Mouse (Mus musculus) right cerebral cortex, adult 2 months (tissue): ENCODE measurements around the gene Txnl4b.

Source experiments
- DNase-seq, 2 experiments: peaks; one replicate each; pipeline ENCODE4 v3.0.0; 2021 to 2022; ENCODE audit warnings: low spot score in 2 of 2

Gene Txnl4b

DNA sequence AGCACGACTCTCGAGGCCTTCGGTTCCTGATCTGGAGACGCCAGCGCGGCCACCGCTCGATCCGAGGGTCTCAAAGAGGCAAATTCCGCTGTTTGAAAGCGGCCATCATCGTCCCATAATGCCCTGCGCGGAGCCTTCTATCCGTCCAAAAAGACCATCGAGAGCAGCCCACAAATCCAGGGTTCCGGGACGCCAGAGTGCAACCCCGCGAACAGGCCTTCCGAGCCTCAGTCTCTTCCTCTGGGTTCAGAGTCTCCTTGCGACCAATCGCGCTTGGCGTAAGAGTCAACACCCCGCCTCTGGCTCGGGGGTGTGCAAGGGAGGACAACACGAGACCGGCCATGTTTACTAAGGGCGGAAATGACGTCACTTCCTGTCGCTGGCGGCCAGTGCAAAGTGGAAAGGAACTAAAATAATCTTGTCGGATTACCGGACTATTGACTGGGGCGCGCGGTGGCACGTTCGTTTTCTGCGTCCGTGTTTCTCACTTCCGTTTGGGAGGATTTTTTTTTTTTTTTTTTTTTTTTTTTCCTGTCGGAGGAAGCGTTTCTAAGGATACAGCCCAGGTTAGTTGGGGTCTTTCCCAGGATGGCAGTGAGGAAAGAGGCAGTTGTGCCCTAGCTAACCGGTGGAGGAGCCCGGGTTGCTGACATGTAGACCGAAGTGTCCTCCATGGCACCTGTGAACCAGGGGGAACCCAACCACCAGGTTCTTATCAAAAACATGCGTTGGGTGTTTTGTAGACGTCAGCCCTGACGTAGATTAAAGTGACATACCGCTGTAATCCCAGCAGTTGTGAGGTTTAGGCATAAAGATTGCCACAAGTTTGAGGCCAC lies at the start of gene Txnl4b, which contains the start of gene Dhx38:
Gene Txnl4b (plus strand): TSS at position 395 of the 836 bp plus-strand sequence.
Gene Dhx38 (minus strand): TSS at position 364 of the 836 bp plus-strand sequence.
- DNase-seq, result peak; percentile 100

DNA sequence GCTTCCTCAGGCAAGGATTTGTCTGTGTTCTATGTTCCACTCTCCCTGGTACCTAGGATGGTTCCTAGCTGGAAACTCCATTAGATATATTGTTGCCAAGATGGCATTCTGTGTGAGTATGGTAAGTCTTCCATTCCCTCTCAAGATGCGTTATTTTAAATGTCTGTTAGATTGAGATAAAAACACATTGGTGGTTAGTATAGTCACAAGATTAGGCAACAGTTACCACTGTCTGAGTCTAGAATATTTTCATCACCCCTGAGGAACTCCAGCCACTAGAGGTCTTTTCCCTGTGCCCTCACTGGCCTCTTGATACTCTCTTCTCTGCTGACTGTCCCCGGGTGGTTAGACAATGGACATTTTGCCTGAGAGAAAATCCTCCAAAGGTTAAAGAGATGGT lies 41.7 kb upstream of the Txnl4b start:
- no peak for DNase-seq

DNA sequence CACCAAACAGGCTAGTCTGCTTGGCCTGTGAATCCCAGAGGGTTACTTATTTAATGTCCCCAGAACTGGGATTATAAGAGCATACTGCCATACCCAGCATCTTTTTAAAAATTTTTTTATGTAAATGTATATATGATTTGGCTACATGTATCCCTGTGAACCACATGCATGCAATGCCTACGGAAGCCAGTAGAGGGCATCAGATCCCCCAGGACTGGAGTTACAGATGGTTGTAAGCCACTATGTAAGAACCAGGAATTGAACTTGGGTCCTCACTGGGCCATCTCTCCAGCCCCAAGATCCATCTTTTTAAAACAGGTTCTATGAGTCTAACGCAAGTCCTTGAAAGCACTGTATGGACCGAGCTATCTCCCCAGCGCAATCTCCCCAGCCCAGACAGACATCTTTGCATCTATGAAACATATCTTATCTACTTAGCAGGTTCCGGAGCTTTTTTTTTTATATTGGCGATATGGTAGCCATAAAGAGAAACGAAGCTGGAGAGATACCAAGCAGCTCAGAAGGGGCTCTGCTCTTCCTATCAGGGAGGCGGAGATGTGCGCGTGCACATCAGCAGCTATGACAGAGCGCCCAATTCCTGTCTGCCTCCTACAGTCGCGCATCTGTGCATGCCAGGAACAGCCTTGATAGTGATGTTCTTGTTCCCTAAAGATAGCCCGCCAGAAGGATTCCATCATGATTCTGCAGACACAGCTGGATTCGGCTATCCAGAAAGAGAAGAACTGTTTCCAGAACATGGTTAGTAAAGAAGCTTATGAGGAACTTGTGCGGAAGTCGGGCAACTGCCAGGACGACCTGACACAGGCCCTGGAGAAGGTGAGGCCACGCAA lies 30.3 kb upstream of the Txnl4b start:
- DNase-seq, result peak; percentile 43 to 47

DNA sequence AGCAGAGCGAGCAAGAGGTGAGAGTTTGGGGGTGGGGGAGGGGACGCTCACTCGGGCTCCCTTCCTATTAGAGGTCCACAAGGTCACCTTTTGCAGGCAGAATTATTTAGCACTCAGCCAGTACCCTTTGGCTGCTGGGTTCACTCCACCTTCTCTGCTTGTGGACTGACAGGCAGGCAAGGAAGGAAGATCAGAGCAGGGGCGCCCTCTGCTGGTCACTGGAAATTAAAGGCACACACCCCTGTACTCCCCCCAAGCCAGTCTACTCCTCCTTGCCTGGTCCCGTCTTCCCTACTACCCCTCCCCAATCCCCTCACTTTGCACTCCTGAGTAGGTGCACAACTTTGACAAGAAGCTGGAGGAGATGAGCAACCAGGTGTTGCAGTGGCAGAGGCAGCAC lies 29.0 kb upstream of the Txnl4b start:
- DNase-seq, result peak; percentile 88 to 90

DNA sequence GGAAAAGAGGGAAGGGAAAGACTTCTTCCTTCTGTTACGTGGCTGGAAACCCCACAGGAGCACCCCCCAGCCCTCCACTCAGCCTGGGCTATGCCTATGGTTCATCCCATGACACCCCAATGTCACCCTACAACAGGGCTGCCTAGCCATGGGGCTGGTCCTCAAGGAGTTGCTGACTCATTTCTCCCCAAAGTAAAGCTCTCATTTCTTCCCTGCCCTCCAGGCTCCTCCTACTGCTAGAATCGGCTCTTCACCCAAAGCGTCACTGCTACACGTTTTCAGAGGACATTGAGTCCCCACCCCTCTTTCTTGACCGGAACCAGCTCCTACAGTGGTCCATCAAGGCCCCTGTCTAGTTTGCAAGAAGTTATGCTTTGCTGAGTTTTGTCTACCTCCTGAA lies 23.5 kb upstream of the Txnl4b start:
- no peak for DNase-seq

DNA sequence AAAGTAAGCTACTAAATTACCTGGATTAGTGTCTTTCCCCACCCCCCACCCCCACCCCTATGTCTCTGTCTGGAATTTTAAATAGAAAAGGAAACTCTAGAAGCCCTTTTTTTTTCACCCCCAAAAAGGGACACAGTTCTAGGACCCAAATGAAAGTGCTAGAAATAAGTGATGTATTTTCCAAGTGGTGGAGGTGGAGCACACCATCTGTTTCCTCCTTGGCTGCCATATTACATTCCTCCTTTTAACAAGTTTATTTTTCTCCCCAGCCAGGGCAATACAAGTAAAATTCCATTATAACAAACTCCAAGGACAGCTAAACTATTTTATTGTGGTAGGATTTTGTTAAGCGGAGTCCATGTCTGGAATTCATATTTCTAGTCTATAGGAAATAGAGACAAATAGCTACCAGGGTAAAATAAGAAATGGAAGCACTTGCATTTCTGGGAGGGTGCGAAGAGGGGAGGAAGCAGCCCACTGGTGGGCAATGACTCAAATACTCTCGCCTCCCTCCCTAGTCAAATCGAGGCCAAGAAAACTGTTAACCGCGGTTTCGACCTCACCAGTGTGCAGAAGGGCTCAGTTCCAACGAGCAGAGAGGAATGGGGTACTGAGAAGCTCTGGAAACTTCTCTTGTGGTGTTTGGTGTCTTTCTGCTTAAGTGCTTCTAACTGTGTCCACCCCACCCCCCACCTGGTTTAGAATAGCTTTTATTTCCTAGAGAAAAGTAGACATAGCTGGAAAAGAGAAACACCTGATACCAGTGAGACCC lies 22.8 kb upstream of the Txnl4b start:
- DNase-seq, result peak in 1 of 2 experiments; percentile 35

DNA sequence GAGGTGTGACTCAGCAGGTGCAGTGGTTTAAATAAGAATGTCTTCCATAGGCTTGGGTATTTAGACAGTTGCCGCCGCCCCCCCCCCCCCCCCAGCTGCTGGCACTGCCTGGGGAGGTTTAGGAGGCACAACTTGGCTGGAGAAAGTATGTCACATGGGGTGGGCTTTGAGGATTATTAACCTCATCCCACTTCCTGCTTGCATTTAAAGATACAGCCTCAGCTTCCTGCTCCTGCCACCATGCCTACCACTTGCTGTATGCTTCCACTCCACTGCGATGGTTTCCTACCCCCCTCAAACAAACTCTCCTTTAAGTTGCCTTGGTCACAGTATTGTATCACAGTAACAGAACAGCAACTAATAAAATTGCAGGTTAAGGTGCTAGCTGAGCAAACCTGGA lies 21.6 kb upstream of the Txnl4b start:
- no peak for DNase-seq

DNA sequence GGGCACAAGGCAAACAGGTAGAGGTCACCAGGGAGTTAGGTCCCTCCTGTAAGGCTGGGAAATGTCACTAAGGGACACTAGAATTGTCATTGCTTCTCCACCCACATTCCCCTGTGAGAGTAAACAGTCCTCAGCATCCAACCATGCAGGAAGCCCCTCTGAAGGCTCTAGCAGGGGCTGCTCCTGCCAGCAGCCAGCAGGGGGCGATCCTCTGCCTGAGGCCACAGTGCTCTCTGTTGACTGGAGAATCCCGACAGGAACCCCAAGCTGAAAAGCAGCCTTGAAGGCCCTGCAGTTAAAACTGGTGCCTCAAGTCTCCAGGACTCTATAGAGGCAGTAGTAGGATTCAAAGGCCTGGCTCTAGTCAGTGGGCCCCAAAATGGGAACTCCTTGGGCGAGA lies 14.0 kb upstream of the Txnl4b start:
- peak in 1 of 2 experiments; percentile 20 for DNase-seq

DNA sequence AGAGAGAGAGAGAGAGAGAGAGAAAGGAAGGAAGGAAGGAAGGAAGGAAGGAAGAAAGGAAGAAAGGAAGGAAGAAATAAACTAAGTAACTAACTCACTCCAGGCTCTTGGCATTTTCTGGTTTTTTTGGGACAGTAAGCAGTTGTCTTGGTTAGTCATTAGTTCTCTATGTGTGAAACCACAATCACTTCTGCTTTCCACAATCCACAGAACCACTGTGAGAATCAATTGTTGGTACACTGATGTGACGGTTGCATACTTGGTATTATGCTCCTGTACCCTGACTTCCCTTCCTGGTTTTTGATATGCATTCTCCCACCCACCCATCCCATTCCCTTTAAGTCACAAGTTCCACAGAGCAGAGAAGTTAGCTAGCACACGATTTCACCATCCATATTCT lies 1.8 kb upstream of the Txnl4b start:
- DNase-seq, result no peak

DNA sequence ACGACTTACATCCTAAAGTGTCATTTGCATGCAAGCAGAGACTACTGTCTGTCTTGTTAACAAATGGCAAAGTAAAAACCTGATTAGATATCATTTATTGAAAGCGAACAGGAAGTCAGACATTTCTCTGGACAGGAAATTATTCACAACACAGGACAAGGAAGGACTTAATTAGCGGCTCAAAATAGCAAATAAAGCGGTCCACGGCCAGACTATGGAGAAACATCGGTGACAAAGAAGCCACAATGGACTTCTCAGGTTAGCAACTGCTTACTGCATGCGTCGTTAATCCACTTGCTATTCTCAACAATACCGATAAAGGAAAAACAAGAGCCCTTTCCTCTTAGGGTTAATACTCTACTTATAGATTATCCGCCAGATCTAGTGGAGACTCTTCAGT lies 926 bp upstream of the Txnl4b start:
- no peak for DNase-seq

DNA sequence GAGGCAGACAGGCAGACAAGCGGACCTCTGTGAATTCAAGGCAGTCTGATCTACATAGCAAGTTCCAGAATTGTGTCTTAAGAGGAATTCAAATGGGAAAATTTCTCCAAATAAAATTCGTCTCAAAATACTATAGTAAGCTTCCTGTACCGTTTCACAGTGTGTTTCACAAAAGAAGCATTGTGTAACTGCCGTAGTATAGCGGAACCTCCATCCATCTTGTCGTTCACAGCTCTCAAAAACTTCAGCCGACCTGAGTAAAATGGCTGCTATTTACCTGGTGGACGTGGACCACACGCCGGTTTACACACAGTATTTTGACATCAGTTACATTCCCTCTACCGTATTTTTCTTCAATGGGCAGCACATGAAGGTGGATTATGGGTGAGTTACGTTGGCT lies 5.4 kb downstream of the Txnl4b start:
- no peak for DNase-seq

DNA sequence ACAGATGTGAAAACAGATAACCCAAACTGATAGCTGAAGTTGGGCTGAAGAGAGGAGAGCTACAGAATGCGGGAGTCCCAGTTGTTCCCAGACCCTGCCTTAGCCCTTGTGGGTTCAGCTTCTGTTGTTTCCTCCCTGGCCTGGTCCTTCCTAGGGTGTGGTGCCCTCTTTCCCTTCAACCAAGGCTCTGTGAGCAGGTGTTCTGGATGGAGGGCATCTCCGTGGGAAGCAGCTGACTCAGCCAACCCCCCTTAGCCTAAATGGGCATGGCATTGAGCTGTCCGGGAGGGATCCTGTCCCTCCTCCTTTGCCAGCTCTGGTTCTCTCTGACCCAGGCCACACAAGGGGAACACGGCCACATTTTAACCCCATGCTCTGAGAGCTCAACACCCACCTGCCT lies 10.6 kb downstream of the Txnl4b start:
- DNase-seq, result no peak

DNA sequence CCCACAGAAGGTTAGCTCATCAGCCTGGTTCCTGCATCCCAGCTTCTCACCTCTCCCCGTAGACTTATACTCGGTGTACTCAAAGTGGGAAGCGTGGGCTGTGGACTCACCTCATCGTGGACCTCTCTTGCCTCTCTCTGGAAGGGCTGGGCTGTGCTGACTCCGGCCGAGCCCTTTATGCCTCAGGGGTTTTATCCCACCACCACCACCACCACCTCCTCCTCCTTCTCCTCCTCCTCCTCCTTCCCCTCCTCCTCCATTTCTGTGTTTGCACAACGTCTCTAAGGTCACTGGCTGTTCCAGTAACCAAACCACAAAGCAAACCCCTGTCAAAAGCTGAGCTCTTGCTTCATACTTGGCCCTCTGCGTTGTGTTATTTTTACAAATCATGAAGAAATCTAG lies 13.2 kb downstream of the Txnl4b start, which contains the start of gene Hp:
Gene Hp (minus strand): TSS at position 273 of the 402 bp plus-strand sequence.
- DNase-seq, result no peak

DNA sequence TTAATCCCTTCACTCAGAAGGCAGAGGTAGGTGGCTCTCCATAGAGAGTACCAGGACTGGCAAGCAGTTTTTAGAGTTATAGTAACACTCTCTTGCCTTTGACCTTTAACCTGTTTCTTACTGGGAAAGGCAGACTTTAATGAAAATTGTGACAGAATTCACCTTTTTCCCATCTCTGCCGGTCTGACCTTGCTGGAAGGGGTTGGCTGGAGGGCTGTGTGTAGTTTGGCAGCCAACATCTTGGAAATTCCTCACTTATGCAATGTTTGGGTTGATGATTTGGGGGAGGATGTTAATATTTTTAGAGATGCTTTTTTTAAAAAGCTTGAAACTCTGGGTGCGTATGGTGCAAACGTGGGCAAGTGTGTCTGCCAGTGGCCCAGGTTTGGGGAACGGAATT lies 18.6 kb downstream of the Txnl4b start:
- DNase-seq, result no peak

DNA sequence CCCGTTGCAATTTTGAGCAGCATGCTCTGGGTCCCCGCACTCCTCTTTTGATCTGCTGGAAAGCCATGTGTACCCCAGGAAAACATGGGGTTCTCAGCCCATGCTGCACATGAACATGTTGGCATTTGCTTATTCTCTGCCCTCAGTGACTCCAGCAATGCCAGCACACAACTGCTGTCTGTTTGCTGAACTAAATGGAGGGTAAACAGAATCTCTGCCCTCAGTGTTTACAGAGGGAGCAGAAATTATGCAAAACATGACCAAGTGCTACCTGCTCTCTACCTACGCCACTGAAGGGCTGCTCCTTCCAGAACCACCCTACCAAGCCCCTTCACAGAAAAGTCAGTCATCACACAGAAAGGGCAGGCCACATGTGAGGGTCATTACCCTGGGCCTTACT lies 19.1 kb downstream of the Txnl4b start:
- DNase-seq, result no peak

DNA sequence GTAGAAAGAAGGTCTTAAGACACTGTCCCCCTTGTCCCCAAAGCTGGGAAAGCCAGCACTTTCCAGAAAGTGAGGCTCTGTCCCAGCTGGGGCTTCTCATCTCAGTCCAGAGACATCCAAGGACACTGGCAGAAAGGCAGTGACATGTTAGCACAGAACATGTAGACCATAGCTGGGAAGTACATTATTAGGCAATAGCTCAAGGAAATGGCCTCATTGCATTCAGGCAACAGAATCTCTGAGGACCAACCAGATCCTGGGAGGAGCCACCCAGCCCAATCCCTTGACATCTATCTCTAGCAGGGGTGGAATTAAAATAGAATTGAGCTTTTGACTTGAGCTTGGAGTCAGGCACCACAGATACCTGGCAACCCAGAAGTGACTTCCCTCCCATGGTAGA lies 20.0 kb downstream of the Txnl4b start:
- DNase-seq, result no peak

DNA sequence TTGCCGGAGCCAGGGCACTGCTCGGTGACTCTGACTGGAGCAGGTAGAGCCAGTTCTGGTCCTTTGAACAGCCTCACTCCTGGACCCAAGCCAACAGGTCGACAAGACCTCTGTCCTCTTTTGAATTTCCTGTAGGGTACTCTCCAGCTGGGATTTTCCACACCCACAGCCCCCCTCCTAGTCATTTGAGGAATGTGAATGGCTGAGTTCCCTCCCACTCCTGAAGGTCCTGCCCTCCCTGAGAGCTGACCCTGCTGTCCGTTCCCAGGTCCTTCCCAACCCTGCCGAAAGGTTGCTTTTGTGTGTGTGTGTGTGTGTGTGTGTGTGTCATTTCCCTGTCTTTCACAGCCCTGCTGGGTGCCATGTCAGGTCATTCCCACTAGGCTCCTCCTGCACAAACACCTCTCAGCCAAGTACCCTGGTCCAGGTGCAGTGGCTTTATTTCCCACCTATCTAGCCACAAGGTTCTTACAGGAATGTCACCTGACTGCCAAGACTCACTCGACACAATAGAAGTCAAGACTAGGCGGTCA lies 21.3 kb downstream of the Txnl4b start:
- no peak for DNase-seq

DNA sequence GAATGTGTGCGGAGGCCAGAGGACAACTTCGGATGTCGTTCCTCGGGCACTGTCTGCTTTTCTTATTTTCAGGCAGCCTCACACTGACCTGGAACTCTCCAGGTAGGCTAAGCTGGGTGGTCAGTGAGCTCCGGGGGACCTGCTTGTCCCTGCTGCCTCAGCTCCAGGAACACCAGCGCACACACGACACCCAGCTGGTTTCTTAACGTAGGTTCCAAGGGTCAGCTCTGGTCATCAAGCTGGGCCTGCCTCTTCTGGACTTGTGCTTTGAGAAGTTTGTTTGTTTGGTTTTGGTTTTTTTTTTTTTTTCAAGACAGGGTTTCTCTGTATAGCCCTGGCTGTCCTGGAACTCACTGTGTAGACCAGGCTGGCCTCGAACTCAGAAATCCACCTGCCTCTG lies 25.2 kb downstream of the Txnl4b start:
- no peak for DNase-seq

DNA sequence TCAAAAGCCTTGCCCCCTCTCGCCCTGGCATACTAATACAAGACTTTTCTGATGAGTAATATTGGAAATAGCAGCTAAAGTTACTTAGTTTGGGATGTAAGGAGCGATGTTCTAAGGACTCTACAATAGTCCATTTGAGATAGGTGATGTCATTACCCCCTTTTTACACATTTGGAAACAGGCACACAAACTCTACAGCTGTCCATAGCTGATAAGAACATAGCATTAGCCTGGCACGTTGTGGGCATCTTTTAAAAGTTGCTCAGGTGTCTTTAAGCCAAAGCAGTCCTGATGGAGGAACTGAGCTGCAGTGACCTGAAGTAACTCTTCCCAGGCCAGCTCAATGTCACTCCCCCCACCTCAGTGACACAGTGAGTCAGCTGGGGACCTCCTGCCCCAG lies 25.7 kb downstream of the Txnl4b start:
- no peak for DNase-seq

DNA sequence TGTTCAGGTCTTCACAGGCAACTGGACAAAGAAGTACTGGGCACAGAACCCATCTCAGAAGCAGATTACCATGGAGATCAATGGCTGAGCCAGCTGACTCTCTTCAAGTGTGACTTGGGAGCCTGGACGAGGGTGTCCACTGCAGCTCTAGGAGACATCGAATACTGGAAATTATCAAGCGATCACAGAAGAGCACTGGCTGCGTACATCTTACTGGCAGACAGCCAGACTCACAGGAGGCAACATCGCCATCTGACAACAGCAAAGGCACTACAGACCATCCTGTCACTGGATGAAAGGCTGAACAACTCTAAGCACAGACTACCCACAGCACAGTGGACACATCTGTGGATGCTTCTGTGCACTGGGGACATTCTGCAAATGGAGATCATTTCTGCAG lies 26.5 kb downstream of the Txnl4b start:
- no peak for DNase-seq

DNA sequence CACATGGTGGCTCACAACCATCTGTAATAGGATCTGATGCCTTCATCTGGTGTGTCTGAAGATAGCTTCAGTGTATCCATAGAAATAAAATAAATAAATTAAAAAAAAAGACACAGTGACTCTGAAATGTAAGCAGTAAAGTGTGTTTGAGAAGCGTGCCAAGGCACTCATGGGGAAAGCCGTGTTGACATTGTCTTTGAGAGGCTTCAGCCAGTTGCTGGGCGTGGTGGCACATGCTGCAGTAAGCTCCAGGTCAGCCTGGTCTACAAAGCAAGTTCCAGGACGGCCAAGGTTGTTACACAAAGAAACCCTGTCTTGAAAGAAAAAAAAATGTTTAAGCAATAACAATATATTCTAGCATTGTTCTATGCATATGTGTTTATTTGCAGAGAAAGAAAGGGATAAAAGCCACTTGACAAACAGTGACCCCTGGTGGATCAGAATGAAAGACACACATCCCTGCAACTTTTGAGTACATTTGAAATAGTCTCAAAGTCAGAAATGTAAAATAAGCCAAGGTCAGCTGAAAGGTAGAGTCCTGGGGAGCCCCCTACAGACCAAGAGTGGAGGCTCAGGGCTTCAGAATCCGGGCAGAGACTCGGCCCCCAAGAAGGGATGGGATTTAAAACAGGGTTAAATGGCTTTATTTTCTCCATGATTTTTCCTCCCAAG lies 27.6 kb downstream of the Txnl4b start:
- DNase-seq, result peak; percentile 16 to 41
